Mouse (Mus musculus) kidney, embryonic 15.5 days (tissue): ENCODE measurements around the gene Mrpl21. TPM values are rescaled to one million over a fixed set of nuclear protein-coding genes. Genes with fewer than 3 reads are reported as not detected.

Experiments used
- microRNA-seq: library from miRNA; unstranded; fragments of <30 nt; microRNA quantifications from one replicate; pipeline ENCODE4, GENCODE M21; 2016
- polyA plus RNA-seq: library from polyadenylated mRNA; unstranded; fragments of >200 nt; fragmentation: Nextera tagmentation; extraction: Ambion mirVana; gene quantifications from 2 replicates; pipeline ENCODE4 v1.2.1, GENCODE M21; 2015

Gene Mrpl21
- polyA plus RNA-seq, 1 experiment from 2014 or later: 126 TPM

Small RNA genes lying within 50 kb of the gene (microRNA-seq; reads per million reads assigned to microRNA genes)
- gene Mir6984: not detected

Other genes starting within 250 kb of the Mrpl21 start
- 9.5 and 9.6 TPM in 2 replicates for gene Ighmbp2, start 116 bp downstream of the Mrpl21 start, polyA plus RNA-seq
- 25.9 and 33.4 TPM in 2 replicates for gene Cpt1a, start 39.4 kb downstream of the Mrpl21 start, polyA plus RNA-seq
- 0.43 and 0.53 TPM in 2 replicates for gene Tesmin, start 106.0 kb downstream of the Mrpl21 start, polyA plus RNA-seq
- gene Gal, start 131.6 kb downstream of the Mrpl21 start, polyA plus RNA-seq: 0.72 and 1.2 TPM in 2 replicates